In genomic region chr6:52158276-52159051, GRCm38 (mm10) we compare ENCODE assay signal across 8 mouse cellular contexts. TPM values are rescaled to one million over a fixed set of nuclear protein-coding genes. Genes with fewer than 3 reads are reported as not detected.
DNase-seq lines count a peak whose midpoint lies in the region; ATAC-seq lines count a peak whose summit lies in the region.

TSS of gene Hoxa1 (minus strand) at chr6:52158317.

- no peaks in the 10 kb centered on the region for H3K9me3 ChIP-seq in lung, embryonic 16.5 days (ENCODE audit: control insufficient read depth, low read length)

- H3K4me1 ChIP-seq in lung, embryonic 16.5 days (replicated peaks; ENCODE audit: control insufficient read depth, insufficient read depth, low read length), result peaks cover 10% of the 10 kb centered on the region

- peaks cover 57% of the 10 kb centered on the region for H3K27me3 ChIP-seq in lung, embryonic 16.5 days (ENCODE audit: control insufficient read depth, insufficient read depth, low read depth, low read length)

- peak; percentile 88 for ATAC-seq in lung, embryonic 16.5 days (ENCODE audit: low read depth)
- peak; percentile 27; the same call in 1 of the 2 replicates for ATAC-seq in neutrophil, adult 5-6 weeks (ENCODE audit: extremely low read depth, insufficient number of reproducible peaks, low FRiP score, poor library complexity, severe bottlenecking)

- H3K4me3 ChIP-seq in lung, embryonic 16.5 days (ENCODE audit: low read length), result peak within 1 kb of the TSS; percentile 80

- H3K36me3 ChIP-seq in lung, embryonic 16.5 days (ENCODE audit: control insufficient read depth, insufficient read depth, low read length), result no peaks in the 10 kb centered on the region

- H3K27ac ChIP-seq in lung, embryonic 16.5 days (ENCODE audit: low read length), result peak within 1 kb of the TSS; percentile 98

- DNase-seq in NIH3T3 (ENCODE audit: low read depth), result peak; percentile 96
- peak; percentile 5 for DNase-seq in c-Kit-positive CD71-positive TER-119-positive erythroid progenitor cells, embryonic 14.5 days (ENCODE audit: low spot score)
- peak; percentile 66 to 82 for DNase-seq in heart, adult 18-20 months
- DNase-seq in kidney, adult 18-20 months, result peak; percentile 90
- no peak for DNase-seq in right cerebral cortex, postnatal 14 days
- DNase-seq in frontal cortex, postnatal 14 days (ENCODE audit: low spot score in 2 of 2), result no peak

- under 1% methylated on average over 45 of the region's 55 CpGs for WGBS in lung, embryonic 16.5 days

- peak within 1 kb of the TSS; percentile 96 for H3K4me2 ChIP-seq in lung, embryonic 16.5 days (ENCODE audit: low read depth, low read length)

- H3K9ac ChIP-seq in lung, embryonic 16.5 days (ENCODE audit: low read length), result peak within 1 kb of the TSS; percentile 85

RNA-seq across cellular contexts. Expression of gene Hoxa1, which starts in this region (rescaled TPM):
- under 1 TPM; 0.12 to 0.23 TPM for total RNA-seq in heart, adult 18-20 months (2021)
- polyA plus RNA-seq in lung, embryonic 16.5 days (2015; fragmentation: Nextera tagmentation; extraction: Ambion mirVana), result 1.4 and 1.6 TPM in 2 replicates
- total RNA-seq in neutrophil, adult 5-6 weeks (2017), result not detected in 2 replicates

Comparison
In these comparisons a context has a peak if more than half of its experiments do, and no peak if none do; other contexts are left out.
1. Peak in DNase-seq in heart, adult 18-20 months; RNA of the gene not detected or under 1 TPM.
2. Peak in ATAC-seq in neutrophil, adult 5-6 weeks; RNA of the gene not detected or under 1 TPM.
3. DNase-seq: peak in NIH3T3 (single experiment), c-Kit-positive CD71-positive TER-119-positive erythroid progenitor cells, embryonic 14.5 days (single experiment) and kidney, adult 18-20 months (single experiment); none in right cerebral cortex, postnatal 14 days (single experiment) and frontal cortex, postnatal 14 days (0 of 2).